Mouse (Mus musculus) layer of hippocampus, adult 6 months (tissue): ENCODE data around the gene Defa17. TPM values are rescaled to one million over a fixed set of nuclear protein-coding genes. Genes with fewer than 3 reads are reported as not detected.

Experiments
- long read RNA-seq, 2 experiments: library from polyadenylated mRNA; unstranded; transcript quantifications; one replicate each; pipeline ENCODE4 v2.0.0; 2019 to 2020
- polyA plus RNA-seq: library from polyadenylated mRNA; unstranded; fragments of <200 nt; fragmentation: Nextera tagmentation; gene quantifications from 2 replicates; pipeline ENCODE4 v1.2.3, GENCODE M21; 2021

Defa17 gene
- not detected in 2 replicates for polyA plus RNA-seq
- long read RNA-seq, experiment 1, result 0 reads
- long read RNA-seq, experiment 2, result 0 reads

GRCm38 (mm10) chr8:21655480-21655879, at the start of gene Defa17:
TSS of gene Defa17 (plus strand) at chr8:21655780.

GRCm38 (mm10) chr8:21617883-21618282, 37.7 kb upstream of the Defa17 start, which contains the start of gene Defa26:
TSS of gene Defa26 (plus strand) at chr8:21618183.

GRCm38 (mm10) chr8:21665497-21665896, 9.9 kb downstream of the Defa17 start, which contains the start of gene Defa34:
TSS of gene Defa34 (plus strand) at chr8:21665797.

GRCm38 (mm10) chr8:21703545-21703944, 48.0 kb downstream of the Defa17 start, which contains the start of gene AY761184:
TSS of gene AY761184 (minus strand) at chr8:21703645.

Other genes starting within 250 kb of the Defa17 start
- not detected in 2 replicates for gene Defa36, start 228.4 kb upstream of the Defa17 start, polyA plus RNA-seq
- not detected in 2 replicates for gene Gm7849, start 199.2 kb upstream of the Defa17 start, polyA plus RNA-seq
- not detected in 2 replicates for gene Defa20, start 146.5 kb upstream of the Defa17 start, polyA plus RNA-seq
- not detected in 2 replicates for gene Defa32, start 126.7 kb upstream of the Defa17 start, polyA plus RNA-seq
- not detected in 2 replicates for gene Defa37, start 90.4 kb upstream of the Defa17 start, polyA plus RNA-seq
- not detected in 2 replicates for gene Defa28, start 72.8 kb upstream of the Defa17 start, polyA plus RNA-seq
- not detected in 2 replicates for gene Gm7861, start 61.3 kb upstream of the Defa17 start, polyA plus RNA-seq
- not detected in 2 replicates for gene Defa26, start 37.6 kb upstream of the Defa17 start, polyA plus RNA-seq
- not detected in 2 replicates for gene Defa34, start 10.0 kb downstream of the Defa17 start, polyA plus RNA-seq
- not detected in 2 replicates for gene AY761184, start 47.9 kb downstream of the Defa17 start, polyA plus RNA-seq
- gene Defa24, start 78.7 kb downstream of the Defa17 start, polyA plus RNA-seq, result not detected in 2 replicates
- not detected in 2 replicates for gene Defb50, start 167.8 kb downstream of the Defa17 start, polyA plus RNA-seq
- gene Defb2, start 184.1 kb downstream of the Defa17 start, polyA plus RNA-seq, result not detected in 2 replicates
- gene Defb10, start 203.1 kb downstream of the Defa17 start, polyA plus RNA-seq, result not detected in 2 replicates
- 1.0 TPM in 1 of 2 replicates, not detected in the other for gene Defb9, start 229.6 kb downstream of the Defa17 start, polyA plus RNA-seq